Mouse (Mus musculus) lung, embryonic 15.5 days (tissue): Measurements from ENCODE around the gene Sipa1l3. TPM values are rescaled to one million over a fixed set of nuclear protein-coding genes. Genes with fewer than 3 reads are reported as not detected.

Experiments
- ATAC-seq: fragments of 200-750 bp; cut with Nextera tagmentation; 2 replicates; pipeline ENCODE4 v1.8.0; 2017; ENCODE audit warnings: moderate number of reproducible peaks, borderline replicate concordance; ENCODE audit not compliant: low FRiP score, low TSS enrichment; ENCODE audit errors: extremely low read depth
- H3K27ac ChIP-seq: fragments of 300-500 bp; sonication (generic); 2 replicates; pipeline ENCODE4 v1.5.1; 2015; ENCODE audit warnings: moderate library complexity, mild to moderate bottlenecking, inconsistent platforms
- H3K27me3 ChIP-seq: fragments of 300-500 bp; sonication (generic); 2 replicates; pipeline ENCODE4 v1.6.1; 2015; ENCODE audit warnings: inconsistent platforms
- H3K36me3 ChIP-seq: fragments of 300-500 bp; sonication (generic); 2 replicates; pipeline ENCODE4 v1.6.1; 2015; ENCODE audit warnings: inconsistent platforms
- H3K4me1 ChIP-seq: fragments of 300-500 bp; sonication (generic); 2 replicates; pipeline ENCODE4 v1.6.1; 2015; ENCODE audit warnings: inconsistent platforms
- H3K4me2 ChIP-seq: fragments of 300-500 bp; sonication (generic); 2 replicates; pipeline ENCODE4 v1.6.1; 2015; ENCODE audit warnings: inconsistent platforms, mild to moderate bottlenecking, moderate library complexity
- H3K4me3 ChIP-seq: fragments of 300-500 bp; sonication (generic); 2 replicates; pipeline ENCODE4 v1.5.1; 2015; ENCODE audit warnings: mild to moderate bottlenecking, inconsistent platforms
- H3K9ac ChIP-seq: fragments of 300-500 bp; sonication (generic); 2 replicates; pipeline ENCODE4 v1.6.1; 2015; ENCODE audit warnings: inconsistent platforms
- H3K9me3 ChIP-seq: fragments of 300-500 bp; sonication (generic); 2 replicates; pipeline ENCODE4 v1.6.1; 2016; ENCODE audit warnings: inconsistent platforms
- WGBS: fragments of 180-500 bp; shearing (Covaris S2); methylation state at CpG from one replicate; pipeline ENCODE4 v1.1.7; 2015; 5-methylcytosine and 5-hydroxymethylcytosine counted together
- polyA plus RNA-seq: library from polyadenylated mRNA; unstranded; fragments of >200 nt; fragmentation: Nextera tagmentation; extraction: Ambion mirVana; gene quantifications from 2 replicates; pipeline ENCODE4 v1.2.1, GENCODE M21; 2015

Sipa1l3 gene
- polyA plus RNA-seq, 1 experiment from 2014 or later: 25.1 TPM

GRCm38 (mm10) chr7:29400451-29400850 is 118.0 kb downstream of the Sipa1l3 start:
- Histone ChIP-seq H3K27me3 (no peaks in the 10 kb centered on the region), H3K9me3 (peaks cover 4% of the 10 kb centered on the region; the same call in 1 of the 2 replicates), H3K27ac (no peak overlapping the region), H3K36me3 (peaks cover 42% of the 10 kb centered on the region), H3K4me3 (no peak overlapping the region), H3K4me2 (no peak overlapping the region), H3K9ac (no peak overlapping the region), H3K4me1 (no peaks in the 10 kb centered on the region)
- WGBS: 94% methylated on average over 8 of the region's 8 CpGs
- ATAC-seq: no peak

- Histone ChIP-seq H3K27me3 (no peaks in the 10 kb centered on the region), H3K4me3 (no peak overlapping the region), H3K27ac (no peak overlapping the region), H3K4me2 (no peak overlapping the region), H3K9me3 (peaks cover 4% of the 10 kb centered on the region; the same call in 1 of the 2 replicates), H3K4me1 (no peaks in the 10 kb centered on the region), H3K9ac (no peak overlapping the region), H3K36me3 (peaks cover 51% of the 10 kb centered on the region)
- WGBS: 93% methylated on average over 9 of the region's 9 CpGs
- ATAC-seq: no peak
These were observed 119.4 kb downstream of the Sipa1l3 start for GRCm38 (mm10) chr7:29399056-29399455.

- Histone ChIP-seq H3K4me3 (no peak overlapping the region), H3K27me3 (no peaks in the 10 kb centered on the region), H3K9me3 (no peaks in the 10 kb centered on the region), H3K27ac (no peak overlapping the region), H3K9ac (no peak overlapping the region), H3K36me3 (peaks cover 51% of the 10 kb centered on the region), H3K4me2 (no peak overlapping the region), H3K4me1 (peaks cover 10% of the 10 kb centered on the region)
- no peak; the same call in 1 of the 2 replicates for ATAC-seq
- 78% methylated on average over 3 of the region's 3 CpGs for WGBS
These were observed 121.0 kb downstream of the Sipa1l3 start for GRCm38 (mm10) chr7:29397486-29397885.

- 92% methylated on average over 16 of the region's 16 CpGs for WGBS
- ATAC-seq: no peak
- peaks cover 16% of the 10 kb centered on the region for H3K4me1 ChIP-seq
- no peak overlapping the region for H3K4me3 ChIP-seq
- H3K9ac ChIP-seq: no peak overlapping the region
- H3K36me3 ChIP-seq: peaks cover 51% of the 10 kb centered on the region
- H3K27me3 ChIP-seq: no peaks in the 10 kb centered on the region
- no peaks in the 10 kb centered on the region for H3K9me3 ChIP-seq
- no peak overlapping the region for H3K4me2 ChIP-seq
- no peak overlapping the region for H3K27ac ChIP-seq
These were observed 121.5 kb downstream of the Sipa1l3 start for GRCm38 (mm10) chr7:29396943-29397340.

GRCm38 (mm10) chr7:29396216-29396942 is 122.1 kb downstream of the Sipa1l3 start:
- no peak for ATAC-seq
- 82% methylated on average over 12 of the region's 12 CpGs for WGBS
- Histone ChIP-seq H3K4me1 (peaks cover 20% of the 10 kb centered on the region), H3K27me3 (no peaks in the 10 kb centered on the region), H3K9ac (no peak overlapping the region), H3K27ac (no peak overlapping the region), H3K36me3 (peaks cover 51% of the 10 kb centered on the region), H3K4me3 (no peak overlapping the region), H3K4me2 (no peak overlapping the region), H3K9me3 (no peaks in the 10 kb centered on the region)

GRCm38 (mm10) chr7:29395179-29395578 is 123.3 kb downstream of the Sipa1l3 start:
- Histone ChIP-seq H3K36me3 (peaks cover 43% of the 10 kb centered on the region), H3K27me3 (no peaks in the 10 kb centered on the region)
- 90% methylated on average over 4 of the region's 4 CpGs for WGBS

GRCm38 (mm10) chr7:29393292-29393691 is 125.1 kb downstream of the Sipa1l3 start:
- no peaks in the 10 kb centered on the region for H3K27me3 ChIP-seq

More at GRCm38 (mm10) chr7:29395179-29395578, 123.3 kb downstream of the Sipa1l3 start:
- ATAC-seq: no peak
- H3K9me3 ChIP-seq: no peaks in the 10 kb centered on the region
- peaks cover 26% of the 10 kb centered on the region for H3K4me1 ChIP-seq
- no peak overlapping the region for H3K4me3 ChIP-seq
- no peak overlapping the region for H3K27ac ChIP-seq
- H3K4me2 ChIP-seq: no peak overlapping the region
- no peak overlapping the region for H3K9ac ChIP-seq

GRCm38 (mm10) chr7:29392805-29393204 is 125.6 kb downstream of the Sipa1l3 start:
- Histone ChIP-seq H3K4me2 (no peak overlapping the region), H3K9me3 (no peaks in the 10 kb centered on the region), H3K27me3 (no peaks in the 10 kb centered on the region), H3K36me3 (peaks cover 21% of the 10 kb centered on the region), H3K4me3 (no peak overlapping the region), H3K9ac (no peak overlapping the region), H3K27ac (peak overlapping the region; percentile 79; the same call in 1 of the 2 replicates), H3K4me1 (peaks cover 28% of the 10 kb centered on the region)
- ATAC-seq: no peak
- 64% methylated on average over 3 of the region's 3 CpGs for WGBS

More at GRCm38 (mm10) chr7:29393292-29393691, 125.1 kb downstream of the Sipa1l3 start:
- WGBS: 89% methylated on average over 10 of the region's 10 CpGs
- no peak overlapping the region for H3K9ac ChIP-seq
- H3K9me3 ChIP-seq: no peaks in the 10 kb centered on the region
- ATAC-seq: no peak
- peaks cover 28% of the 10 kb centered on the region for H3K4me1 ChIP-seq
- H3K27ac ChIP-seq: peak overlapping the region; percentile 43; the same call in 1 of the 2 replicates
- no peak overlapping the region for H3K4me3 ChIP-seq
- H3K4me2 ChIP-seq: no peak overlapping the region
- H3K36me3 ChIP-seq: peaks cover 24% of the 10 kb centered on the region

- peaks cover 30% of the 10 kb centered on the region for H3K36me3 ChIP-seq
- WGBS: 53% methylated on average over 25 of the region's 25 CpGs
- peak overlapping the region; percentile 79 for H3K27ac ChIP-seq
- H3K27me3 ChIP-seq: no peaks in the 10 kb centered on the region
- H3K4me3 ChIP-seq: no peak overlapping the region
- H3K4me2 ChIP-seq: no peak overlapping the region
- H3K4me1 ChIP-seq: peaks cover 28% of the 10 kb centered on the region
- H3K9ac ChIP-seq: no peak overlapping the region
- H3K9me3 ChIP-seq: no peaks in the 10 kb centered on the region
- ATAC-seq: no peak
These were observed 126.5 kb downstream of the Sipa1l3 start for GRCm38 (mm10) chr7:29391761-29392512.

GRCm38 (mm10) chr7:29391112-29391760 is 127.2 kb downstream of the Sipa1l3 start:
- Histone ChIP-seq H3K4me1 (peaks cover 28% of the 10 kb centered on the region), H3K4me2 (no peak overlapping the region), H3K27ac (peak overlapping the region; percentile 35), H3K27me3 (no peaks in the 10 kb centered on the region), H3K36me3 (peaks cover 29% of the 10 kb centered on the region), H3K4me3 (no peak overlapping the region), H3K9me3 (no peaks in the 10 kb centered on the region), H3K9ac (no peak overlapping the region)
- 71% methylated on average over 15 of the region's 15 CpGs for WGBS
- no peak for ATAC-seq

- peaks cover 29% of the 10 kb centered on the region for H3K36me3 ChIP-seq
These were observed 128.2 kb downstream of the Sipa1l3 start for GRCm38 (mm10) chr7:29390234-29390633.

More at GRCm38 (mm10) chr7:29390234-29390633, 128.2 kb downstream of the Sipa1l3 start:
- Histone ChIP-seq H3K4me2 (no peak overlapping the region), H3K27me3 (no peaks in the 10 kb centered on the region), H3K4me1 (peaks cover 28% of the 10 kb centered on the region), H3K4me3 (no peak overlapping the region), H3K9ac (no peak overlapping the region), H3K27ac (no peak overlapping the region), H3K9me3 (no peaks in the 10 kb centered on the region)
- no peak for ATAC-seq
- 74% methylated on average over 10 of the region's 10 CpGs for WGBS
